Mouse (Mus musculus) neural tube, embryonic 12.5 days (tissue): ENCODE data around the gene Terb2. TPM values are rescaled to one million over a fixed set of nuclear protein-coding genes. Genes with fewer than 3 reads are reported as not detected.

Experiments used
- ATAC-seq: fragments of 200-750 bp; cut with Nextera tagmentation; 2 replicates; pipeline ENCODE4 v1.8.0; 2017; ENCODE audit warnings: low read depth, mild to moderate bottlenecking, moderate TSS enrichment, moderate library complexity; ENCODE audit not compliant: low FRiP score
- H3K27ac ChIP-seq: fragments of 300-500 bp; sonication (generic); 2 replicates; pipeline ENCODE4 v1.5.1; 2016
- H3K27me3 ChIP-seq: fragments of 300-500 bp; sonication (generic); replicated peaks from 2 replicates; pipeline ENCODE4 v1.6.1; 2016; ENCODE audit warnings: mild to moderate bottlenecking
- H3K36me3 ChIP-seq: fragments of 300-500 bp; sonication (generic); 2 replicates; pipeline ENCODE4 v1.6.1; 2016; ENCODE audit warnings: mild to moderate bottlenecking
- H3K4me1 ChIP-seq: fragments of 300-500 bp; sonication (generic); 2 replicates; pipeline ENCODE4 v1.6.1; 2016
- H3K4me2 ChIP-seq: fragments of 300-500 bp; sonication (generic); replicated peaks from 2 replicates; pipeline ENCODE4 v1.6.1; 2016; ENCODE audit warnings: mild to moderate bottlenecking
- H3K4me3 ChIP-seq: fragments of 300-500 bp; sonication (generic); 2 replicates; pipeline ENCODE4 v1.5.1; 2016
- H3K9ac ChIP-seq: fragments of 300-500 bp; sonication (generic); 2 replicates; pipeline ENCODE4 v1.6.1; 2016; ENCODE audit warnings: mild to moderate bottlenecking
- H3K9me3 ChIP-seq: fragments of 300-500 bp; sonication (generic); 2 replicates; pipeline ENCODE4 v1.6.1; 2016; ENCODE audit warnings: mild to moderate bottlenecking
- WGBS: fragments of 180-500 bp; shearing (Covaris S2); methylation state at CpG from one replicate; pipeline ENCODE4 v1.1.7; 2016; 5-methylcytosine and 5-hydroxymethylcytosine counted together
- polyA plus RNA-seq: library from polyadenylated mRNA; unstranded; fragments of >200 nt; fragmentation: Nextera tagmentation; extraction: Ambion mirVana; gene quantifications from 2 replicates; pipeline ENCODE4 v1.2.1, GENCODE M21; 2016

Terb2 gene
- polyA plus RNA-seq, 1 experiment from 2014 or later, result not detected

DNA sequence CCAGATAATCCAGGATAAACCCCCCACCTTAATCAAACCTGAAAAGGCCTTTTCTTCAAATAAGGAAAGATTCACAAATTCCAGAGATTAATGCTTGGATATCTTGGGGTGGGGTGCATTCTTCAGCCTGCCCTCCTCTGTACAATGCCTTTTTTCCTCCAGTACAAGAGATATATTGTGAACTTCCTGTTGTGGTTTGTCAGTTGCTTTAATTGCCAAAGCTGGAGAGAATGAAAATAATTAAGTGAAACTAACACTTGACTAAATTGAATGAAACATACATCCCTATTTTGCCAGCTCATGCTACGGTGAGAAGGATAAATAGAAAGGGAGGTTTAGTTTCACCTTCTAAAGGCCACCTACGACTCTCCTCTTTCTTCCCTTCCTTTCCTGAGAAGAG is 32.2 kb downstream of the Terb2 start:
- no peaks in the 10 kb centered on the region for H3K4me1 ChIP-seq
- no peak for ATAC-seq
- no peak overlapping the region for H3K4me3 ChIP-seq
- no peak overlapping the region for H3K4me2 ChIP-seq
- H3K9me3 ChIP-seq, result no peaks in the 10 kb centered on the region
- no peaks in the 10 kb centered on the region for H3K27me3 ChIP-seq
- no peaks in the 10 kb centered on the region for H3K36me3 ChIP-seq
- no peak overlapping the region for H3K27ac ChIP-seq
- H3K9ac ChIP-seq, result no peak overlapping the region
- 71% methylated on average over 2 of the region's 2 CpGs for WGBS

DNA sequence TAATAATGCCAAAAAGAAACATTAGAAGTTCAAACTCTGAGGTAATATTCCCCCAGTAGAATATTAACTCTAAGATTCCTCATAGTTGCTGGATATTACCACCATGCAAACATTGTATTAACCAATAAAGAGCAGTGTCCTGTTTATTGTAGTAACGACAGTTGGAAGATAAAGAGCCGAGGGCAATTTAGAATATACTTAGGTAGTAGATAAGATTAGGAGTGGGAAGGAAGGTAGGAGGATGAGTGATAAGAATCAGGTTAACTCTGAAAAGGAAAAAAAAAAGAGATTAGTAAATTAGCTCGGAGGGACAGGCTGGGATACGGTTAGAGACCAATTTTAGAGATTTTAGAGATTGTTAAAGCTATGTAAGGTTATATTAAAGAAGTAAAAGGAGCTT is 35.3 kb downstream of the Terb2 start:
- no peak for ATAC-seq
- Histone ChIP-seq H3K27me3 (no peaks in the 10 kb centered on the region), H3K27ac (no peak overlapping the region), H3K9me3 (no peaks in the 10 kb centered on the region), H3K4me1 (no peaks in the 10 kb centered on the region), H3K9ac (no peak overlapping the region), H3K4me3 (no peak overlapping the region), H3K36me3 (no peaks in the 10 kb centered on the region), H3K4me2 (no peak overlapping the region)
- WGBS, result 75% methylated on average over 4 of the region's 4 CpGs

DNA sequence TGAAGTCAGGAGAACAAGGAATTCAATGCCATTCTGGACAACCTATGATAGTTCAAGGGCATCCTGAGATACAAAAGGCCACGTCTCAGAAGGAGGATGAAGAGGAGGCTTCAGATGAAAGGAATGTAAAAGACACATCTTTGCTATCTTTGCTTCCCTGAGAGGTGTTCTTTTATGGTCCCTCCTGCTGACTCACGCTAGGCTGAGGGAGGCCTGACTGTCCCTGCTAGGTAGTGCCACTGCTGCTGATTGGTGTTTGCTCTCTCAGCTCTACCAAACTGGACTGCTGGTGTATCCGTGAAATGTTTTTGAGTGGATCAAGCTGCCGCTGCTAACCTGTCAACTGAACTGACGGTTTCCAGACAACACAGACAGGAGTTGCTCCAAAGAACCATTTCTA is 35.7 kb downstream of the Terb2 start:
- WGBS, result 46% methylated on average over 5 of the region's 5 CpGs
- H3K27me3 ChIP-seq, result no peaks in the 10 kb centered on the region
- H3K4me2 ChIP-seq, result no peak overlapping the region
- no peak for ATAC-seq
- H3K4me3 ChIP-seq, result no peak overlapping the region
- no peak overlapping the region for H3K9ac ChIP-seq
- no peak overlapping the region for H3K27ac ChIP-seq
- H3K9me3 ChIP-seq, result no peaks in the 10 kb centered on the region
- H3K36me3 ChIP-seq, result no peaks in the 10 kb centered on the region
- no peaks in the 10 kb centered on the region for H3K4me1 ChIP-seq

DNA sequence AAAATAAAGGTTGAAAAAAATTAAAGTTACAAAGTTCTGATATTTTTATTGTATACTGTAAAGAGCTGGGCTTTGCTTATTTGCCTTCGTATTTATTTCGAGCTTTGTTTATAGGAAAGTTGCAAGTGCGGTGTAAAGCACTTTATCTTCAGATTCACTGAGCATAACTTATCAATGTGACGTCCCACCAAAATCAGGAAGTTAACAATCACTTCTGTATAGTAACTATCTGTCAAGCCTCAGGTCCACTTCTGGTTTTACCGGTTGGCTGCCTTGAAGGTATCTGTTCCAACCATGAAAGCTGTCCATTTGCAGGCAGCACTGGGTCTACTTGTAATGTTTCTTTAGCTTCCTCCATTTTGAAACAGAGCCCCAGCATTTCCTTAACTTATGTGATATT is 36.2 kb downstream of the Terb2 start:
- ATAC-seq, result no peak
- Histone ChIP-seq H3K4me3 (no peak overlapping the region), H3K27me3 (no peaks in the 10 kb centered on the region), H3K27ac (no peak overlapping the region), H3K4me1 (no peaks in the 10 kb centered on the region), H3K9me3 (no peaks in the 10 kb centered on the region), H3K4me2 (no peak overlapping the region), H3K36me3 (no peaks in the 10 kb centered on the region), H3K9ac (no peak overlapping the region)
- WGBS, result 92% methylated on average over 5 of the region's 5 CpGs

DNA sequence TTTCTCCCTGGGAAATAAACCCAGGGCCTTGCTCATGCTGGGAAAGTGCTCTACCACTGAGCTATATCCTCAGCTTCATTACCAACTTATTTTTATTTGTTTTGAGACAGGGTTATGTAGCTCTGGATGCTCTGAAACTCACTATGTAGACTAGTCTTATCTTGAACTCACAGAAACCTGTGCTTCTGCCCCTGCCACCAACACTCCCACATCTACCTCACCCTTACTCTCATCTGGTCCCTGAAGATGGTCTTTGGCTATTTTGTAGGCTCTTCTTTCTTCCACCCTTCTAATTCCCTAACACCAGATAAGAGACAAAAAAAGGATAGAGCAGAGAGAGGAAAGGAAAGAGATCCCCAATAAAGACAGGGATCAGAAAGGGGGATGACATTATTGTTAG is 37.6 kb downstream of the Terb2 start:
- H3K27ac ChIP-seq, result no peak overlapping the region
- H3K36me3 ChIP-seq, result no peaks in the 10 kb centered on the region
- no peak overlapping the region for H3K9ac ChIP-seq
- H3K4me1 ChIP-seq, result no peaks in the 10 kb centered on the region
- no peak overlapping the region for H3K4me2 ChIP-seq
- no peaks in the 10 kb centered on the region for H3K27me3 ChIP-seq
- no peak overlapping the region for H3K4me3 ChIP-seq
- no peaks in the 10 kb centered on the region for H3K9me3 ChIP-seq
- ATAC-seq, result no peak

DNA sequence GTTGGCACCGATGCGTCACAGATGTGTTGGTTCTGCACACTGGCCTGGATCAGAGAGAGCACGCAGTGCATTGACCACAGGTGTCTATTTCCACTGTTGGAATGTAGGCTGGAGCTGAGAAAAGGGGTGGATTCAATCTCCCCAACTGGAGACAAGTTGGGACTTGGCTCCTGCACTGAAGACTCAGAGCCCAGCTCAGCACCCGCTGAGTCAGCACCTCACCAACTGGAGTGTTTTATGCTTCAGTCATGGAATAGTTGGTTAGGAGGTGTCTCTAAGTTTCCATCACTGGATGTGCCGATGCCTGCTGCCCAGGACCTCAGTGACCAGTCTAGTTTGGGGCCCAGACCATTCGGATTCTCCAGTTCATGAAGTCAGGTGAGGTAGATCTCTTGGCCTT is 44.3 kb downstream of the Terb2 start:
- no peak overlapping the region for H3K4me3 ChIP-seq
- ATAC-seq, result no peak
- no peaks in the 10 kb centered on the region for H3K27me3 ChIP-seq
- H3K27ac ChIP-seq, result no peak overlapping the region
- no peaks in the 10 kb centered on the region for H3K36me3 ChIP-seq
- WGBS, result 91% methylated on average over 6 of the region's 6 CpGs
- H3K4me1 ChIP-seq, result 0 out of 2 replicates have a peak, but pooled peaks cover 5% of the 10 kb centered on the region
- no peak overlapping the region for H3K9ac ChIP-seq
- no peaks in the 10 kb centered on the region for H3K9me3 ChIP-seq
- no peak overlapping the region for H3K4me2 ChIP-seq

DNA sequence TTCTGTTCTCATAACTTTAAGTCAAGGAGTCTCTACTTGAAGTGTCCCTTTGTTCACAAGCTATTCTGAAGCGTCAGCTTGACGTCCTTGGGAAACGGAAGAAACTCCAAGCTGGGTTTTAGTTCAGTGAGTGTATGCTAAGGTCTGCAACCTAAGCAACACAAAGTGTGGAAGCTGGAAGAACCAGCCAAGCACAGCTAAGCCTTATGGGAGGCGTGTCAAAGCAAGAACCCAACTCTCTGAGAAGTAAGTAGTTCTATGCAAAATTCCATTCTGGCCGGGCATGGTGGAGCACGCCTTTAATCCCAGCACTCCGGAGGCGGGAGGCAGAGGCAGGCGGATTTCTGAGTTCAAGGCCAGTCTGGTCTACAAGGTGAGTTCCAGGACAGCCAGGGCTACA is 45.5 kb downstream of the Terb2 start:
- WGBS, result 70% methylated on average over 9 of the region's 9 CpGs
- no peak for ATAC-seq

DNA sequence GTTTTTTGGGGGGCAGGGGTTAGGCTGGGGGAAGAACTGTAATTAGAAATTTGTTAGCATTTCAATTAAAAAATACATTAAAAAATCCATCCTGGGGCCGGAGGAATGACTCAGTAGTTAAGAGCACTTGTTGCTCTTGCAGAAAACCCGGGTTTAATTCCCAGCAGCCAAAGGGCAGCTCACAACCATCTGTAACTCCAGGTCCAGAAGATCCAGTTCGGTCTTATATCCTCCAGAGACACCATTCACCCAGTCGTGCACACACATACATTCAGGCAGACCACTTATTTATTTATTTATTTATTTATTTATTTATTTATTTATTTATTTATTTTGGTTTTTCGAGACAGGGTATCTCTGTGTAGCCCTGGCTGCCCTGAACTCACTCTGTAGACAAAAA is 47.3 kb downstream of the Terb2 start:
- Histone ChIP-seq H3K27ac (no peak overlapping the region), H3K4me3 (no peak overlapping the region), H3K4me2 (peak overlapping the region; percentile 90; the same call in 1 of the 2 replicates), H3K27me3 (no peaks in the 10 kb centered on the region), H3K36me3 (no peaks in the 10 kb centered on the region), H3K9ac (no peak overlapping the region), H3K9me3 (no peaks in the 10 kb centered on the region), H3K4me1 (0 out of 2 replicates have a peak, but pooled peaks cover 5% of the 10 kb centered on the region)
- no peak for ATAC-seq
- 57% methylated on average over 5 of the region's 5 CpGs for WGBS

More for the DNA sequence above, 45.5 kb downstream of the Terb2 start:
- no peak overlapping the region for H3K27ac ChIP-seq
- H3K4me1 ChIP-seq, result 0 out of 2 replicates have a peak, but pooled peaks cover 5% of the 10 kb centered on the region
- no peak overlapping the region for H3K9ac ChIP-seq
- no peaks in the 10 kb centered on the region for H3K27me3 ChIP-seq
- H3K36me3 ChIP-seq, result no peaks in the 10 kb centered on the region
- no peaks in the 10 kb centered on the region for H3K9me3 ChIP-seq
- no peak overlapping the region for H3K4me2 ChIP-seq
- no peak overlapping the region for H3K4me3 ChIP-seq

DNA sequence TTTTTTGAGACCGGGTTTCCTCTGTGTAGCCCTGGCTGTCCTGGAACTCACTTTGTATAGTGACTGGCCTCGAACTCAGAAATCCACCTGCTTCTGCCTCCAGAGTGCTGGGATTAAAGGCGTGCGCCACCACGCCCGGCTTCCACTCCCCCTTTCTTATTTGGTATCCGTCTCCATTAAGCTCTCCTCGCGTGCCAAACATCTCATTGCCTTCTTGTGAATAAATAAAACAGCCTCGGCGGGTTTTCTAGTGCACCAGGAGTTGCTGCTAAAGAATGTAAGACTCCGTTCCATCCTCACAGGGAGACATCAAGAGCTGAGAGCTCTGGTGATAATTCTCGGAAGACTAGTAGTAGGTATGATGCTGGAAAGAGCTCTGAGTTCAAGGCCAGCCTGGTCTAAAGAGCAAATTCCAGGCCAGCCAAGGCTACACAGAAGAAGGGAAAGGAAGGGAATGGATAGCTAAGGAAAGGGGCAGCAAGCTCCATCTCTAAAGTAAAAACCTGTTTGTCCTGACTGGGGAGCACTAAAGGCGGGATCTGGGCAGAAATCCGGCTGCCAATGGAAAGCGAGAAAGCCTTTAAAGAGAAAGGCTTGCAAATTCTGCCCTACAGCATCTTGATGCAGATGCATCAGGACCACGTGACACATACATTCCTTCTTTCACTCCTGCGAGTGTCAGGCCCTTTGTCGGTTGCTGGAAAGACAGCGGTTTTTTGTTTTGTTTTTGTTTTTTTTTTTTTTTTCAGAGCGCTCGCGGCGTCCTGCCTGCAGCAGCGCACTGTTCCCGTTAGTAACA is 47.9 kb downstream of the Terb2 start:
- H3K36me3 ChIP-seq, result no peaks in the 10 kb centered on the region
- peak overlapping the region; percentile 90 for H3K4me2 ChIP-seq
- peak overlapping the region; percentile 59 for H3K9ac ChIP-seq
- H3K27me3 ChIP-seq, result no peaks in the 10 kb centered on the region
- no peaks in the 10 kb centered on the region for H3K9me3 ChIP-seq
- ATAC-seq, result peak; percentile 33; the same call in 1 of the 2 replicates
- H3K4me1 ChIP-seq, result 0 out of 2 replicates have a peak, but pooled peaks cover 5% of the 10 kb centered on the region
- H3K4me3 ChIP-seq, result peak overlapping the region; percentile 53
- WGBS, result 7% methylated on average over 26 of the region's 26 CpGs
- no peak overlapping the region for H3K27ac ChIP-seq

DNA sequence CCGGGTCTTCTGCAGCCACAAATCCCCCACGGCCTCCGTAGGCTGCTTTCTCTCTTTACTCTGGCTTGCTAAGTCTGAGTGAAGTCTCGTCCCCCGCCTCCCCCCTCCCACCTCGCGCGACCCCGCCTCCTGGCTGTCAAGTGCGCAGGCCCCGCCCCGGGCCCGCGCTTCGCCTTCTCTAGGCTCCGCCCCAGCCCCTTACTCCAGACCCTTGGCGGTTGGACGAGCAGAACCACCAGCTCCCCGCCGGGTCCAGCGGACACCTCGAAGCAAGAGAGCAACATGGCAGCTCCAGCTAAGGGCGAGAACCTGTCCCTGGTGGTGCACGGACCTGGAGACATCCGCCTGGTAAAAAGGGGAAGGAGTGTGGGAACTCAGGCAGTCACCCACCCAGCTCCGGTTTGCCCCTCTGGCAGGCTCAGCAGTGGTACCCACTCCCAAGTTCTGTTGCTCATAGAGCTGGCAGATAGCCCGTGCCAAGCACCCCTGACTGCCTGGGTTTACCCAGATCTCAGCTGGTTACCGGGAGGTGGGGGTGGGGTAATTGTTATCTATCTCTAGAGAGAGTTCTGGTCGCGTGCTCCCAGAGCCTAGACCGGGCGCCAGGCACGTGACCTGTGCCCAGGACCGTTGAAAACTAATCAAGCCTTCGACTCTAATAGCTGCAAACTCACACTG is 48.7 kb downstream of the Terb2 start, which contains the start of gene Sord:
TSS of gene Sord (plus strand) at position 139 of the 678 bp plus-strand sequence.
- H3K36me3 ChIP-seq, result no peaks in the 10 kb centered on the region
- H3K9me3 ChIP-seq, result no peaks in the 10 kb centered on the region
- ATAC-seq, result peak; percentile 96
- no peak within 1 kb of the TSS for H3K27ac ChIP-seq
- H3K9ac ChIP-seq, result peak within 1 kb of the TSS; percentile 59
- H3K4me2 ChIP-seq, result peak within 1 kb of the TSS; percentile 90
- H3K27me3 ChIP-seq, result no peaks in the 10 kb centered on the region
- H3K4me3 ChIP-seq, result peak within 1 kb of the TSS; percentile 53
- 0 out of 2 replicates have a peak, but pooled peaks cover 5% of the 10 kb centered on the region for H3K4me1 ChIP-seq
- 1% methylated on average over 35 of the region's 35 CpGs for WGBS

DNA sequence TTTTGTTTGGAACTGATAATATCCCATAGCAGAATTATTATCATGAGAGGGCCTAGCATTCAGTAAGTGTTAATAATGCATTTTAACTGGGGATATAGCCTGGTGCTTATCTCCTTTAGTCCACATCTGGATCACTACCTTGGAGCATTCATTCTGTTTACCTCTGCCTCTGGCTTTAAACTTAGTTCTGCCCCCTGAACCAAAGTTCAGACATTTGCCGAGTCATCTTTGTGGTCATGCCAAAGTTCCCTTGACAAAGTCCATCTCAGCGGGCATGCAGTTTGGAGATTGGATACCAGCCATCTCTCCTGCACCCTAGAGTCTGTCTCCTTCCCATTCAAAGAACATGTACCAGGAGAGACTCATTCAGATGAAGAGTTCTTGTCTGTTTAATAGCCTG is 49.4 kb downstream of the Terb2 start:
- H3K4me3 ChIP-seq, result peak overlapping the region; percentile 53
- peak overlapping the region; percentile 90 for H3K4me2 ChIP-seq
- no peaks in the 10 kb centered on the region for H3K36me3 ChIP-seq
- no peaks in the 10 kb centered on the region for H3K27me3 ChIP-seq
- no peaks in the 10 kb centered on the region for H3K9me3 ChIP-seq
- H3K4me1 ChIP-seq, result 0 out of 2 replicates have a peak, but pooled peaks cover 5% of the 10 kb centered on the region
- H3K9ac ChIP-seq, result no peak overlapping the region
- H3K27ac ChIP-seq, result no peak overlapping the region
- WGBS, result 88% methylated on average over 2 of the region's 2 CpGs
- no peak for ATAC-seq

DNA sequence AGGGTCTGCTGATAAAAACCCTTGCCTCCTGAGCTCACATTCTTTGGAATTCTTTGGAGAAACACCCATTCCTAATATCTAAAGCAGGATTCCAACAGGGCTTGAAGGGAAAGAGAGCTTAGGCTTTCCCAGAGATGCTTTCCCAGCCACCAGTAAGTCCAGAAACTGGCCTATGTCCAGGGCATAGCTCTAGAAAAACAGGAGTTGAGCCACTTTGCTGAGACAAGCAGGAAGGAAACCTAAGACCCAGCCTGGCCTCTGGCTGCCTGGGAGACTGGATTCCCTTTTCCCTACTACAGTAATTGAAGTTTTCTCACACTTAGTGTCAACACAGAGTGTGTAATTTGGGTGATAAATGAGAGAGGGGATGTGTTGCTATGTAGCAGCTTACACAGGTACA is 50.2 kb downstream of the Terb2 start:
- H3K27ac ChIP-seq, result no peak overlapping the region
- no peak for ATAC-seq

More for the DNA sequence above, 50.2 kb downstream of the Terb2 start:
- Histone ChIP-seq H3K4me1 (0 out of 2 replicates have a peak, but pooled peaks cover 5% of the 10 kb centered on the region), H3K9ac (no peak overlapping the region), H3K27me3 (no peaks in the 10 kb centered on the region), H3K9me3 (no peaks in the 10 kb centered on the region), H3K36me3 (no peaks in the 10 kb centered on the region), H3K4me3 (no peak overlapping the region), H3K4me2 (no peak overlapping the region)
